Mouse (Mus musculus) brain, embryonic 18.5 days (tissue): ENCODE measurements at regions not wholly inside any gene's neighbourhood (a gene's known extent, or its start where the extent isn't known, plus 50 kb on each side); places are given as distances from the start of the nearest gene placed in this dataset.

Experiments used
- DNase-seq: peaks from one replicate; pipeline ENCODE4 v3.0.0-alpha.2; 2012; ENCODE audit warnings: low read depth, low spot score

GRCm38 (mm10) chr10:43634371-43635080 is 56.4 kb downstream of the Cd24a start:
- DNase-seq: no peak

- DNase-seq: no peak
These were observed 63.3 kb downstream of the Cd24a start for GRCm38 (mm10) chr10:43641169-43641945.

- DNase-seq: no peak
These were observed 68.2 kb downstream of the Cd24a start for GRCm38 (mm10) chr10:43646326-43646725.

GRCm38 (mm10) chr10:43646965-43647364 is 68.9 kb downstream of the Cd24a start:
- DNase-seq: no peak

GRCm38 (mm10) chr10:43648186-43648585 is 70.1 kb downstream of the Cd24a start:
- DNase-seq: no peak

- no peak for DNase-seq
These were observed 70.8 kb downstream of the Cd24a start for GRCm38 (mm10) chr10:43648815-43649447.

- DNase-seq: no peak
These were observed 72.4 kb downstream of the Cd24a start for GRCm38 (mm10) chr10:43650449-43650848.

- DNase-seq: no peak
These were observed 73.4 kb downstream of the Cd24a start for GRCm38 (mm10) chr10:43651505-43651904.

GRCm38 (mm10) chr10:43651915-43652314 is 73.8 kb downstream of the Cd24a start:
- no peak for DNase-seq

- no peak for DNase-seq
These were observed 77.1 kb downstream of the Cd24a start for GRCm38 (mm10) chr10:43655082-43655671.

GRCm38 (mm10) chr10:43655680-43656079 is 77.6 kb downstream of the Cd24a start:
- DNase-seq: no peak

GRCm38 (mm10) chr10:43656207-43656606 is 78.1 kb downstream of the Cd24a start:
- DNase-seq: no peak

GRCm38 (mm10) chr10:43657501-43658225 is 79.6 kb downstream of the Cd24a start:
- no peak for DNase-seq

GRCm38 (mm10) chr10:43658226-43658593 is 80.1 kb downstream of the Cd24a start:
- no peak for DNase-seq

GRCm38 (mm10) chr10:43664844-43665243 is 86.8 kb downstream of the Cd24a start:
- no peak for DNase-seq

- no peak for DNase-seq
These were observed 88.4 kb downstream of the Cd24a start for GRCm38 (mm10) chr10:43666262-43667085.

- no peak for DNase-seq
These were observed 89.1 kb downstream of the Cd24a start for GRCm38 (mm10) chr10:43667086-43667690.

GRCm38 (mm10) chr10:43667732-43668247 is 89.7 kb downstream of the Cd24a start:
- no peak for DNase-seq

- no peak for DNase-seq
These were observed 91.4 kb downstream of the Cd24a start for GRCm38 (mm10) chr10:43669471-43669870.

- no peak for DNase-seq
These were observed 92.7 kb downstream of the Cd24a start for GRCm38 (mm10) chr10:43670745-43671144.
